Mouse (Mus musculus): Measurements from ENCODE around the gene Gjd3.

DNA sequence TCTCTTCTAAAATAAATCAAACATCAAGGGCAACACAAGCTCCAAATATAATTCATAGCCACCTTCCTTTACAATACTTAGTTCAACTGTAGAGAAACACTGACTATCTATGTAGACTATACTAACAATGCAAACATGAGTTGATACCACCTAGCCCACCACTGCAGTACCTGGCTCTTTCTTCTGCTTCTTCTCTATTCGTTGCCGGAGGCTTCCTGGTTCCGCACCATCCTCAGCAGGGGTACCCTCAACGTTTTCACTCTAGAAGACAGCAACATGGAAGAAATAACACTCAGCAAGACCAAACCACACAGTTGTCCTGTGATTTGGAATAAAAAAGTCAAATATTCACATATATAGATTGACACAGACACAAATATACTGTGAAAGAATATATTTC, 14.8 kb upstream of the Gjd3 start:
- TF ChIP-seq CTCF (IDR thresholded peaks at IDR 0.05; ENCODE audit: low read depth, low read length) (no peak), EP300 (IDR thresholded peaks at IDR 0.05; ENCODE audit: insufficient read depth, low read depth, low read length) (no peak)
